Mouse (Mus musculus) heart, postnatal 14 days (tissue): Measurements from ENCODE around the gene Gm17728. TPM values are rescaled to one million over a fixed set of nuclear protein-coding genes. Genes with fewer than 3 reads are reported as not detected.
"Not testable (repeated sequence)": the region's sequence is repeated elsewhere in the genome, so short reads cannot be mapped to it uniquely, and the experiment has no call there.

ENCODE experiments used
- DNase-seq, 2 experiments: peaks; one replicate each; pipeline ENCODE4 v3.0.0; 2021 to 2022
- intact Hi-C: fragments of 180-260 bp; cut with DNase I; formaldehyde crosslinking; loops from one replicate; pipeline ENCODE4 v1.15.1; 2025
- long read RNA-seq, 2 experiments: library from polyadenylated mRNA; stranded (forward); transcript quantifications; one replicate each; pipeline ENCODE4 v2.0.0; 2021
- total RNA-seq, 2 experiments: library from RNA; stranded (reverse); gene quantifications; 2 replicates each; pipeline ENCODE4 v1.2.3; 2021

Gene Gm17728
- total RNA-seq: not detected
- long read RNA-seq, experiment 1: 0 reads
- long read RNA-seq, experiment 2: 0 reads

DNA sequence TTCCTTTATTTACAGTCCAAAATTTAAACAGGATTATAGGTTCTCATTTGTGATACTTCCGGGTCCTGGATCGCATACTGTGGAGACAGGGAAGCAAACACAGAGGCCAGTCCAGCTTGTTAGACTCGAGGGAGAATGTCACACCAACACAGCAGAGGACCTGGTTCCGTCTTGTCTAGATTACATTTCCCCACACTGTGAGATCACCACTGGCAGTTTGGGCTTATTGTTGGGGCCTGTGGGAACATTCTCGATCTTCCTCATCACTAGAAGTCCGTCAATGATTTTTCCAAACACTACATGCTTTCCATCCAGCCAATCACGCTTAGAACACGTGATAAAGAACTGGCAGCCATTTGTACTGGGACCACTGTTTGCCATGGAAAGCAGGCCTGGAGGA is at the start of gene Gm17728:
Gene Gm17728, plus strand, starts transcription at position 301 of the 400 bp plus-strand sequence.
- DNase-seq, intact Hi-C loops: not testable (repeated sequence)

DNA sequence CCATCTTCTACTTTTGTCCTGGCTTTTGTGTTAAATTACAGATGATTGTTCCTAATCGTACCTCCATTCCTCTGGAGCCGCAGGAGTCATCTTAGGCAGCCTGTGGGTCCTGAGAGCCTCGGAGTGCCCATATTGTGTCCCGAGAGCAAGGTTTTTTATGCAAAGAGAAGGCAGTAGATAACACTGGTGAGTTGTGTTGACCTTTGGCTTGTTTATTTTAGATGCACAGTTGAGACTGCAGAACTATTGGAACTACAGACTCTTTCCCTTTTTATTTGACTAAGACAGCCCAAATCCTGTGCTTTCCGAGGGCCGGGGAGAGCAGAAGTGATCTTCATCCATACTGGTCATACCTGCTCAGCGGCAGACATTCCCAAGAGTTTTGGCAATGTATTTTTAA is 24.4 kb upstream of the Gm17728 start:
- no peak for DNase-seq
- intact Hi-C loops: no loop called here

DNA sequence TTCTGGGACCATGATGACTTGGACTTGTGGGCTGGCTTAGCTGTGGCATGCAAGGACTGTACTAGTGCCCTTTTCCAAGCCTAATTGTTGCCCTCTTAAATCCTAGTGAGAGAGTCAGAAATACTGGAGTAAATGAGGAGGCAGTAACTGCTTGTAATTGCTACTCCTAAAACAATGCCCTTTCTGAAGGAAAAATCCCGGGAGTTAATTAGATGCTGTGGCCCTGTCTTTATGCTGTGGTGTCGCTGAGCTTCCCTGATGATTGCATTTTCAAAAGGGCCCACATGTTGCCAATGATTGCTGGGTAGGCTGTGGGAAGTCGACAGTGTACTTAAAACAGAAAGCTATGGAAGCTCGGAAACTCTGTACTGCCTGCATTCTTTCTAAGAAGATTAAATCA is 23.3 kb upstream of the Gm17728 start:
- DNase-seq: no peak
- intact Hi-C loops: no loop called here

DNA sequence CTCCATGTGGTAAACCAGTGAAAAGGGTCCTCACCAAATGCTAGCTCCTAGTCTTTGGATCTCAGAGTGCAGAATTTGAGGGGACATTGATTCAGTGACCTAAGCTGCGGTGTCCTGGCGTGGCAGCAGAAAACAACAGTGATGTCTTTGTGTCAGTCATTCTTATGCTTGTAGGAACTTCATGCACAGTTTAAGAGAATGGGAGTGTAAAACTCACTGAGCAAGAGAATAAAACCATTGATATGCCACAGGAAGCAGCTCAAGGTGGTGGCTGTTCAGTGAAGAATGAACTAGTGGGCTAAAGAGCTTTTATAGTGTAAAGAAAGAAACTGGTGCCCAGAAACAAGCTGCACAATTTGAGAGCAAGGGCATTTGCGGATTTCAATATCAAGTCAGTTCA is 17.9 kb upstream of the Gm17728 start:
- no peak for DNase-seq
- intact Hi-C loops: no loop called here

DNA sequence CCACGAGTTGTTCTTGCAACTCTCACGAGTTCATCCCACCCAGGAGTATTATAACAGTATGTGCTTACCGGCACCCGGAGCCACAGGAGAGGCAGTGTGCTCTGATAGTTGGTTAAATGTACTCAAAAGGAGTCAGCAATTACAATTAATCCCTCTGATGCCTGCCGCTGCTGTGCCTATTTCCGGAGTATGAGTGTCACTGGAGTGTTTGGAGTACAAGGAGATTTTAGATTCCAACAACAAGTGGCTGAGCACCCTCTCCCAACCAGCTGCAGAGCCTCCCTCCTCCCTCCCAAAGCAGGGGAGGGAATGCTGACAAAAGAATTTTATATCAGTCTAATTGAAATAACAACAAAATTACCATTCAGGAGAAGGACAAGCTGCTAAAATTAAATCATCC is 14.2 kb upstream of the Gm17728 start:
- peak in 1 of 2 experiments; percentile 3 for DNase-seq
- intact Hi-C loops: no loop called here

DNA sequence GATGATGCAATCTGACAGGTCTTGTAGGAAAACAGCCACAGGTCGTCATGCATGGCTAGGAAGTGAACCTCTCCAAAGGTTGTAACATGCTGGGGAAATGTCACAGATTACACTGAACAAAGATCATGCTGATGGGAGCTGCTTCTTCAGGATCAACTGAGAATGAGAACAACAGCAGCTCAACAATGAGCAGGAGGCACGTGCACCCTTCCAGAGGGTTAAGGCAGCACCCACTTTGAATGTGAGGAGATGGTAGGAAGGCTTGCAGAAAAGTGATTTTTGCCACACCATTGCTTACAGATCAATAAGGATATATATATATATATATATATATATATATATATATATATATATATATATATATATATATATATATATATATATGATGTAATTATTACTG is 2.8 kb upstream of the Gm17728 start:
- intact Hi-C loops: no loop called here

DNA sequence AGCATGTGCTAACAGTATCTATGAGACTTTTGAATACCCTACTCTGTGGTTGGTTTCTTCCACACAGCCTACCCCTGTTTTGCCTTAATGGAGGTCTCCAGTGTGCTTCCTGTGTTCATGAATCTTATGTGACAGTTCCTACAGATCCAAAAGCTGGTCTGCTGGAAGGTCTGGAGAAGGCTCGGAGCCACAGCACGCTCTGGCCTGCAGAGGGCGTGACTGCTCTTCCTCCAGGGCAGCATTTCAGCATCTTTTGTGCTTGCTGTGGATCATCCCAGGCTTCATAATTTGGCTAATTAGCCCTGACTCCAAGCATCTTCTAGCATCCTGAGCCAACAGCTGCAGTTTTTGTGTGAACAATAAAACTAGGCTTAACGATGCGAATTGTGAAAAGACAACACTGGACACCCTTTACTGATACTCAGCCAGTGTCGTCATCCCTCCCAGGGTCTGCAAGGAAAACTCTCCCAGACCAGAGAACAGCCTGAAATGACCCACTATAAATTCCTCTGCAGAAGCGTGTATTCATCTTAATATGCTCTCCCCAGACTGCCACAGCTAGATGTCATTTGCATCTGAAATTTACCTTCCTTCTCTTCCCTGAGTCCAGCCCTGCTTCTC is 6.6 kb downstream of the Gm17728 start:
- DNase-seq: no peak
- intact Hi-C loops: no loop called here

More for the DNA sequence above, 2.8 kb upstream of the Gm17728 start:
- DNase-seq: no peak

DNA sequence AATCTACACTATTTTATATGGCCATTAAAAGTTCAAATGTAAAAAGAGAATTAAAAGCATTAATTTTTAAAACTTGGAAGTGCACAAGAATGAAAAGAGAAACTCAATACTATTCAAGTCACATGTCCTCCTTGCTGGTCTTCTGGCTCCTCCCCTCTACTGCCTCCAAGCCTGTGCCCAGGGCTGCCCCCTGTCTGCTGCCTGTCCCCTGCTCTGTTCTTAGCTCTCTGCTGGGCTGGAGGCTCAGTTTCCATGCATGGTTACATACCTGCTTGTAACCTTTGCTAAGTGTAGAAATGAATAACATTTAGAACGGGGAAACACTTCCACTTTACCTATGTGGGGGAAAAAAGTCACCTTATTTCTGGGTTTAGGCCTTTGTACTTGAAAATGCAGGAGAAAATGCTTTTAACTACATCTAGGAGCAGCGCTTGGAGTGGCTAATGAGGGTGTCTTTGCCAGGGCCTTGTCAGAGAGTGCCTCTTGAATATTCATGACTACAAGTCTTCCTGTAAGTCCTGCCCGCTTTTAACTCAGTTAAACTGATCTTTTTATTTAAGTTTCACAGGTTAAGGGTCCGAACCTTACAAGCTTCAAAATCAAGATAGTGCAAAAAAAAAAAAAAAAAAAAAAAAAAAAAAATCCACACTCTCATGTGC is 18.3 kb downstream of the Gm17728 start:
- no peak for DNase-seq
- intact Hi-C loops: no loop called here

DNA sequence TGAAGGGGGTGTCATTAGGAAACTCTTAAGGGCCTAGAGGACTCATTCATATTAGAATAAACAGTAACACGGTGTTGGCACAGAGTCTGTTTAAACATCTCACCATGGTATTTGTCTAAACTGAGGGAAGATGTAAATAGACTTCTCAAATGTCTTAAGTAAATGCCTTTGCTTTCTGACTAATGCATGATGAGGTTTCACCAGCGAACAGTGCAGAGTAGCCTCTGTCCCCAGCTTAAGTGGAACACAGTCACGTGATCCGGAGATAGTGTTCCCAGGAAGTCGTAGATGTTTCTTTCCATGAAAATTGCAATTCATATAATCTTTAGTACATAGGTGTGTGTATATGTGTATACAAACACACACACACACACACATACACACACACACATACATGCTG is 34.5 kb downstream of the Gm17728 start:
- intact Hi-C loops: no loop called here
- no peak for DNase-seq

DNA sequence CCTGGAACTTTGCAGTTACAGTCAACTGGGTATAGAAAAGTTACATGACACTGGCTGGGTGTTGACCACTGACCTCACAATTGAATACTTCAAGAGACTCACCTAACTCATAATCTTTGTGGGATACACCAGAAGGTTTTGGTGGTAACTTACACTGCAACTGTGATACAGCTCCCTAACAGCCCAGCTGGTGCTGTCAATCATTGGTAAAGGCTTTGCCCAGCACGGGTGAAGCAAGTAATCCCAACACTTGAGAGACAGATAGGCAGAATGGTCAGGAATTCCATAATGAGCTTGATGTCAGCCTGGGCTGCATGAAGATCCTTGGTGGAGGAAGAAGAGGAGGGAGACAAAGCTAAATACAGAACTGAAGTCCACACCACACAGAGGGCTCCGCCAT is 39.0 kb downstream of the Gm17728 start:
- DNase-seq: no peak
- intact Hi-C loops: no loop called here

Other genes with a start within 250 kb of the Gm17728 start
- not detected for gene Pabpc6, start 247.7 kb downstream of the Gm17728 start, total RNA-seq